Mouse (Mus musculus) cortical plate, adult 2 months (tissue): ENCODE measurements around the gene Itgav. TPM values are rescaled to one million over a fixed set of nuclear protein-coding genes. Genes with fewer than 3 reads are reported as not detected.

Source experiments
- H3K27ac ChIP-seq: fragments of 200-500 bp; 2 replicates; pipeline ENCODE4 v1.5.1; 2012; ENCODE audit warnings: low read length, control low read depth, inconsistent platforms; ENCODE audit not compliant: insufficient read depth
- H3K4me1 ChIP-seq: fragments of 200-500 bp; 2 replicates; pipeline ENCODE4 v1.6.1; 2011; ENCODE audit warnings: low read length; ENCODE audit not compliant: control insufficient read depth, insufficient read depth
- H3K4me3 ChIP-seq: fragments of 200-500 bp; 2 replicates; pipeline ENCODE4 v1.5.1; 2011; ENCODE audit warnings: mild to moderate bottlenecking, low read length, control low read depth; ENCODE audit not compliant: insufficient read depth
- CTCF ChIP-seq: fragments of 200-500 bp; IDR thresholded peaks from 2 replicates; pipeline ENCODE4 v1.5.1; 2011; ENCODE audit warnings: mild to moderate bottlenecking, control low read depth, low read length; ENCODE audit not compliant: insufficient read depth; ENCODE audit errors: extremely low read depth
- POLR2A ChIP-seq: fragments of 200-500 bp; IDR thresholded peaks from 2 replicates; pipeline ENCODE4 v1.6.1; 2011; ENCODE audit warnings: mild to moderate bottlenecking, low read length, control low read depth; ENCODE audit not compliant: insufficient read depth; ENCODE audit errors: extremely low read depth
- polyA plus RNA-seq: library from polyadenylated mRNA; depleted of rRNA; stranded (reverse); fragments of >200 nt; gene quantifications from 2 replicates; pipeline ENCODE4 v1.2.3, GENCODE M21; 2012

The Itgav gene
- polyA plus RNA-seq, 1 experiment, result 97.2 TPM

GRCm38 (mm10) chr2:83729339-83729738 is 5.1 kb downstream of the Itgav start:
- Histone ChIP-seq H3K27ac (peak overlapping the region; percentile 84), H3K4me1 (peaks cover 15% of the 10 kb centered on the region), H3K4me3 (no peak overlapping the region)
- TF ChIP-seq POLR2A (no peak), CTCF (no peak)

GRCm38 (mm10) chr2:83732896-83733295 is 8.7 kb downstream of the Itgav start:
- H3K27ac ChIP-seq, result no peak overlapping the region
- H3K4me1 ChIP-seq, result peaks cover 17% of the 10 kb centered on the region
- H3K4me3 ChIP-seq, result no peak overlapping the region
- TF ChIP-seq CTCF (no peak), POLR2A (no peak)

- TF ChIP-seq CTCF (no peak), POLR2A (no peak)
- H3K27ac ChIP-seq, result no peak overlapping the region
- no peak overlapping the region for H3K4me3 ChIP-seq
- H3K4me1 ChIP-seq, result peaks cover 19% of the 10 kb centered on the region
These were observed 9.8 kb downstream of the Itgav start for GRCm38 (mm10) chr2:83733981-83734393.

- Histone ChIP-seq H3K4me1 (peaks cover 14% of the 10 kb centered on the region), H3K27ac (no peak overlapping the region), H3K4me3 (no peak overlapping the region)
- TF ChIP-seq CTCF (no peak), POLR2A (no peak)
These were observed 11.1 kb downstream of the Itgav start for GRCm38 (mm10) chr2:83735276-83735675.

GRCm38 (mm10) chr2:83736836-83737235 is 12.6 kb downstream of the Itgav start:
- no peak overlapping the region for H3K27ac ChIP-seq
- H3K4me3 ChIP-seq, result no peak overlapping the region
- no peak for TF ChIP-seq POLR2A
- no peak for TF ChIP-seq CTCF
- peaks cover 14% of the 10 kb centered on the region for H3K4me1 ChIP-seq

- Histone ChIP-seq H3K4me3 (no peak overlapping the region), H3K27ac (no peak overlapping the region), H3K4me1 (peaks cover 13% of the 10 kb centered on the region)
- TF ChIP-seq POLR2A (no peak), CTCF (no peak)
These were observed 14.5 kb downstream of the Itgav start for GRCm38 (mm10) chr2:83738586-83739251.

GRCm38 (mm10) chr2:83739461-83740124 is 15.4 kb downstream of the Itgav start:
- Histone ChIP-seq H3K4me3 (no peak overlapping the region), H3K27ac (peak overlapping the region; percentile 87), H3K4me1 (peaks cover 13% of the 10 kb centered on the region)
- no peak for TF ChIP-seq POLR2A
- TF ChIP-seq CTCF, result no peak

- H3K4me3 ChIP-seq, result no peak overlapping the region
- peaks cover 11% of the 10 kb centered on the region for H3K4me1 ChIP-seq
- no peak for TF ChIP-seq CTCF
- no peak for TF ChIP-seq POLR2A
- peak overlapping the region; percentile 28; the same call in 1 of the 2 replicates for H3K27ac ChIP-seq
These were observed 16.4 kb downstream of the Itgav start for GRCm38 (mm10) chr2:83740601-83741031.

GRCm38 (mm10) chr2:83742210-83742609 is 18.0 kb downstream of the Itgav start:
- H3K4me1 ChIP-seq, result peaks cover 11% of the 10 kb centered on the region
- H3K27ac ChIP-seq, result no peak overlapping the region
- TF ChIP-seq CTCF (no peak), POLR2A (no peak)
- no peak overlapping the region for H3K4me3 ChIP-seq

GRCm38 (mm10) chr2:83742836-83743235 is 18.6 kb downstream of the Itgav start:
- Histone ChIP-seq H3K27ac (no peak overlapping the region), H3K4me3 (no peak overlapping the region), H3K4me1 (peaks cover 11% of the 10 kb centered on the region)
- TF ChIP-seq CTCF (no peak), POLR2A (no peak)
